Mouse (Mus musculus) kidney, embryonic 15.5 days (tissue): Measurements from ENCODE around the gene Chpf2. TPM values are rescaled to one million over a fixed set of nuclear protein-coding genes. Genes with fewer than 3 reads are reported as not detected.

Experiments used
- ATAC-seq: fragments of 200-750 bp; cut with Nextera tagmentation; replicated peaks from 2 replicates; pipeline ENCODE4 v1.8.0; 2017; ENCODE audit warnings: moderate TSS enrichment; ENCODE audit not compliant: low FRiP score
- H3K27ac ChIP-seq: fragments of 300-500 bp; sonication (generic); 2 replicates; pipeline ENCODE4 v1.5.1; 2015; ENCODE audit warnings: mild to moderate bottlenecking, inconsistent platforms
- H3K27me3 ChIP-seq: fragments of 300-500 bp; sonication (generic); 2 replicates; pipeline ENCODE4 v1.6.1; 2015; ENCODE audit warnings: inconsistent platforms
- H3K36me3 ChIP-seq: fragments of 300-500 bp; sonication (generic); 2 replicates; pipeline ENCODE4 v1.6.1; 2015; ENCODE audit warnings: inconsistent platforms
- H3K4me1 ChIP-seq: fragments of 300-500 bp; sonication (generic); 2 replicates; pipeline ENCODE4 v1.6.1; 2015; ENCODE audit warnings: inconsistent platforms
- H3K4me2 ChIP-seq: fragments of 300-500 bp; sonication (generic); 2 replicates; pipeline ENCODE4 v1.6.1; 2015; ENCODE audit warnings: moderate library complexity, mild to moderate bottlenecking, inconsistent platforms
- H3K4me3 ChIP-seq: fragments of 300-500 bp; sonication (generic); replicated peaks from 2 replicates; pipeline ENCODE4 v1.5.1; 2015; ENCODE audit warnings: mild to moderate bottlenecking, inconsistent platforms
- H3K9ac ChIP-seq: fragments of 300-500 bp; sonication (generic); 2 replicates; pipeline ENCODE4 v1.6.1; 2015; ENCODE audit warnings: mild to moderate bottlenecking, inconsistent platforms
- H3K9me3 ChIP-seq: fragments of 300-500 bp; sonication (generic); replicated peaks from 2 replicates; pipeline ENCODE4 v1.6.1; 2016; ENCODE audit warnings: inconsistent platforms
- WGBS: fragments of 180-500 bp; shearing (Covaris S2); methylation state at CpG from one replicate; pipeline ENCODE4 v1.1.7; 2015; ENCODE audit warnings: mixed read lengths; 5-methylcytosine and 5-hydroxymethylcytosine counted together
- polyA plus RNA-seq: library from polyadenylated mRNA; unstranded; fragments of >200 nt; fragmentation: Nextera tagmentation; extraction: Ambion mirVana; gene quantifications from 2 replicates; pipeline ENCODE4 v1.2.1, GENCODE M21; 2015

Gene Chpf2
- polyA plus RNA-seq, 1 experiment from 2014 or later, result 24.7 TPM

DNA sequence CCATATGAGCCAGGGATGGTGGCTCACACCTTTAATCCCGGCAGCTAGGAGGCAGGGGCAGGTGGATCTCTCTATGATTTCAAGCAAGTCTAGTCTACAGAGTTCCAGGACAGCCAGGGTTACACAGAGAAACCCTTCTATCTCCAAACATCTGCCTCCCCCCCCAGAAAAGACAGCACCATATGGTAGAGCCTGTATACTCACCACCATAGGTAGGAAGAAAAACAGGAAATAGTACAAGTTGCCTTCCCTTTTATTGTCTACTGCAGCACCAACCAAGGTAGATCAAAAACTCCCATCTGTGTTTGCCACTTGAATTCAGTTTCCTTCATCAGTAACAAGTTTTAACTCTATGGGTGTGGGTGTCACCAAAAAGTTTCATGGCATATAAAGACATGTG lies 10.6 kb upstream of the Chpf2 start:
- Histone ChIP-seq H3K4me1 (peaks cover 13% of the 10 kb centered on the region), H3K9me3 (no peaks in the 10 kb centered on the region), H3K9ac (peak overlapping the region; percentile 84), H3K27me3 (no peaks in the 10 kb centered on the region), H3K4me2 (peak overlapping the region; percentile 84), H3K4me3 (peak overlapping the region; percentile 90), H3K27ac (no peak overlapping the region), H3K36me3 (peaks cover 45% of the 10 kb centered on the region)
- no peak for ATAC-seq
- WGBS, result 86% methylated on average over 1 of the region's 1 CpGs

DNA sequence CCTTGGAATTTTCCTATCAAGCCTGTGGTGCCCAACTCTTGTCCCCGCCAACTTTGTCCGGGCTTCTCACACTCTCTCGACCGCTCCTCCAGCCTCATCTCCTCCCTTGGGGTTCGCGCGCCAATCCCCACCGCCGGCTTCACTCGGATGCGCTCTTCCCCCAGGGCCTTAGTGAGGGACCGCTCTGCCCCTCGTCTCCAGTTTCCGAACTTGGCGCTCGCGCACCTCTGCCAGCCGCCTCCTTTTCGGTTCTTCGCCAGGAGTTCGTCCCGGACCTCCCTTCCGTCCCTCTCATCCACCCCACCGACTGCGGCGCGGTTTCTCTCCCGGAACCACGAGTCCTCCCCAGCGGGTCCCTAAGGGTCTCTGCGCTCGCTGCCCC lies 9.7 kb upstream of the Chpf2 start:
- no peaks in the 10 kb centered on the region for H3K27me3 ChIP-seq
- peak overlapping the region; percentile 84 for H3K9ac ChIP-seq
- H3K4me3 ChIP-seq, result peak overlapping the region; percentile 90
- H3K9me3 ChIP-seq, result no peaks in the 10 kb centered on the region
- H3K4me1 ChIP-seq, result peaks cover 13% of the 10 kb centered on the region
- under 1% methylated on average over 32 of the region's 32 CpGs for WGBS
- H3K36me3 ChIP-seq, result peaks cover 36% of the 10 kb centered on the region
- ATAC-seq, result peak; percentile 50
- H3K27ac ChIP-seq, result peak overlapping the region; percentile 90
- H3K4me2 ChIP-seq, result peak overlapping the region; percentile 84

DNA sequence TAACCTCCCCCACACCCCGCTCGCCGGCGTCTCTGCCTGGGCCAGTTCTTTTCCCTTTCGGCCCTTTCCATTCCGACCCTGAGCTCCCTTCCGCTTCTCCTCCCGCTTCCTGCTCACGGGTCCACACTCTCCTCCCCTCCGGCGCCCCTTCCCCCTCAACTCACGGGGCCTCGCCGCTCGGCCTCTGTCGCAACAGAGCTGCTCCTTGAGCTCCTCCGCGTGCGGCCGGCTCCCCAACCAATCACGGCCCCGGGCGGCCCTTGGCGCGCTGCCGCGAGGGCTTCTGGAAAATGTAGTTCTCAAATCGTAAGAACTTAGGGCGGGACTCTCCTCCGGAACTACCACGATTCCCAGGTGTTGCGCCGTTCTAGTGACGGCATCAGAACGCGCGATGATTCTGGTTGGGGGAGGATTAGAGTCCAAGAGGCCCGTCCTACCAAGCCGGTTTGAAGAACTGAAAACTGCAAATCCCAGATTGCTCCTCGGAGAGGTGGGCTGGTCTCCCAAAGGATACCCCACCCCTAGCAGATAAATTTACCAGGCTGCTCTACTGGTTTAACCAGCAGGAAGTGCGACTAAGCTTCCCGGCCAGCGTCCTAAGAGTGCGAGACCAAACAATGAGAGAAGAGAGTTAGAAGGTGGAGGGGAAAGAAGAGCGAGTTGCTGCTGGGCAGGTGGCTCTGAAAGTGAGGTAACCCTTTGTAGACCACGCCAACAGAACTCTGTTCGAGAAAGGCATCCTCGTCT lies 9.2 kb upstream of the Chpf2 start, which contains the start of gene Abcf2:
Gene Abcf2 (minus strand): TSS at position 285 of the 747 bp plus-strand sequence.
- Histone ChIP-seq H3K4me1 (peaks cover 13% of the 10 kb centered on the region), H3K27me3 (no peaks in the 10 kb centered on the region), H3K9ac (peak within 1 kb of the TSS; percentile 84), H3K27ac (peak within 1 kb of the TSS; percentile 90), H3K4me2 (peak within 1 kb of the TSS; percentile 84), H3K4me3 (peak within 1 kb of the TSS; percentile 90), H3K9me3 (no peaks in the 10 kb centered on the region), H3K36me3 (peaks cover 31% of the 10 kb centered on the region)
- under 1% methylated on average over 48 of the region's 48 CpGs for WGBS
- peak; percentile 98 for ATAC-seq

DNA sequence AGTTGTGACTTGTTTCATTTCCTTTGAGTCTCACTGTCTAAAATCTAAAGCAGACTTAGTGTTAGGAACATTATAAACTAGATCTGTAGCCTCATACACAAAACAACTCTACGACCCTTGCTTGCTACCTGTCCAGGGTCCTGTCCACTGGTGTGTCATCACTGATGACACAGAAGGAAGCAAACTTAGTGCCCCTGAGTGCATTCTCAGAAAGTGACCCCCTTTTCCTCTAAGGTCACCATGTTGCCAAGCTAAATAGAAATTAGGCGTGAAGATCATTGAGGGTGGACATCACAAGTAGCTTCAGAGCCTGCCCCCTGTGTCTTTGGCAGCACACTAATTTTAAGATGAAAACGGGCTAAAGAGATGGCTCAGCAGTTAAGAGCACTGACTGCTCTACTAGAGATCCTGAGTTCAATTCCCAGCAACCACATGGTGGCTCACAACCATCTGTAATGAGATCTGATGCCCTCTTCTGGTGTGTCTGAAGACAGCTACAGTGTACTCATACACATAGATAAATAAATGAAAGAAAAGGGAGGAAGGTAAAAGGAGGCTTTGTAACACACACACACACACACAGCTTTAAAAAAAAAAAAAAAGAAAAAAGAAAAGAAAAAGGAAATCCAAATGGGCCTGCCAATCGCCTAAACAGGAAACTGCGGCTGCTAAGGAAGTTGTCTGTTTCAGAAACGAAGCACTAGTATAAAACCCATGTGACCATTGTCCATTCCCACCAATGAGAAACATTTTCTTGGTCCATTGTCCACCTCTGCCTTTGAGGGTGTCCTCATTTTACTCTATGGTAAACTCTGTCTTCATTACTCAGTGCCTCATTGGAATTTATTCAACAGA lies 8.2 kb upstream of the Chpf2 start:
- Histone ChIP-seq H3K4me3 (peak overlapping the region; percentile 90), H3K9me3 (no peaks in the 10 kb centered on the region), H3K4me1 (peaks cover 13% of the 10 kb centered on the region), H3K9ac (peak overlapping the region; percentile 47; the same call in 1 of the 2 replicates), H3K36me3 (peaks cover 21% of the 10 kb centered on the region), H3K27me3 (no peaks in the 10 kb centered on the region), H3K27ac (peak overlapping the region; percentile 90), H3K4me2 (peak overlapping the region; percentile 84)
- ATAC-seq, result no peak
- WGBS, result 57% methylated on average over 6 of the region's 6 CpGs

DNA sequence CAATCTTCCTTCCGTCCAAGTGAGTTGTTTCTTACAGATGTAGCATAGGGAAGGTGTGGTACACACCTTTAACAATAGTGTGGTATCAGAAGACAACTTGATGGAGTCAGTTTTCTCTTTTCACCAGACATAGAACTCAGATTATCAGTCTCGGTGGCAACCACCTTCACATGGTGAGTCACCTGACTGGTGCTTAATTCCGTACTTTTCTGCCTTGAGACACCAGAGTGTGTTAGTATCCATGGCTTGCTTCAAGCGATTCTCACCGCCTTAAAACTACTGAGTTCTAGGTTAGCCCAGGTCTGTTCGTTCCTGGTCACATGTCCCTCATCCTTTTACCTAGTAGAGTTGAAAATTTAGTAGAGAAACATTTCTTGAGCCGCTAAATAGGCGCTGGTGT lies 435 bp upstream of the Chpf2 start:
- Histone ChIP-seq H3K36me3 (peaks cover 26% of the 10 kb centered on the region), H3K4me2 (peak overlapping the region; percentile 72), H3K4me1 (peaks cover 27% of the 10 kb centered on the region), H3K27me3 (no peaks in the 10 kb centered on the region), H3K27ac (no peak overlapping the region), H3K9me3 (no peaks in the 10 kb centered on the region), H3K4me3 (peak overlapping the region; percentile 76), H3K9ac (peak overlapping the region; percentile 73)
- WGBS, result 14% methylated on average over 8 of the region's 8 CpGs
- ATAC-seq, result no peak

DNA sequence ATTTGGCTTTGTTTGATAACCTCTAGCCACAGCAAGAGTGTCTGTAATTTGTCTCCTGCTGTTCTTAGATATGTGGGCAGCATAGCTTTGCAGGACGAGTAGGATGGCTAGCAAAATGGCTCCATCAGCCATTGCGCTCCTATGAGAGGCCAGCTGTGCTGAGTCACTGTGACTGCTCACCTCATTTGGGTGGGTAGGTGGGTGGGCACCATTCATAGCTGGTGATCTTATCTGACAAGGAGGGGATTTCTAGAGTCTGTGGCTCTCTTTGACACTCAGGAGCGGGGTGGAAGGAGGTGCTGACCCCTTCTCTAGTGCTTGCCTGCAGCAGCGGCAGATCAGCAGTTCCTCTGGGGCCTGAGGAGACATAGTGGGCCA lies 648 bp downstream of the Chpf2 start:
- Histone ChIP-seq H3K4me2 (peak overlapping the region; percentile 72), H3K27ac (0 out of 2 replicates have a peak overlapping the region, but pooled peaks have one; percentile 61), H3K27me3 (no peaks in the 10 kb centered on the region), H3K9ac (peak overlapping the region; percentile 73), H3K4me1 (peaks cover 38% of the 10 kb centered on the region), H3K4me3 (peak overlapping the region; percentile 76), H3K9me3 (no peaks in the 10 kb centered on the region), H3K36me3 (peaks cover 37% of the 10 kb centered on the region)
- 21% methylated on average over 4 of the region's 4 CpGs for WGBS
- peak; percentile 37; the same call in 1 of the 2 replicates for ATAC-seq

DNA sequence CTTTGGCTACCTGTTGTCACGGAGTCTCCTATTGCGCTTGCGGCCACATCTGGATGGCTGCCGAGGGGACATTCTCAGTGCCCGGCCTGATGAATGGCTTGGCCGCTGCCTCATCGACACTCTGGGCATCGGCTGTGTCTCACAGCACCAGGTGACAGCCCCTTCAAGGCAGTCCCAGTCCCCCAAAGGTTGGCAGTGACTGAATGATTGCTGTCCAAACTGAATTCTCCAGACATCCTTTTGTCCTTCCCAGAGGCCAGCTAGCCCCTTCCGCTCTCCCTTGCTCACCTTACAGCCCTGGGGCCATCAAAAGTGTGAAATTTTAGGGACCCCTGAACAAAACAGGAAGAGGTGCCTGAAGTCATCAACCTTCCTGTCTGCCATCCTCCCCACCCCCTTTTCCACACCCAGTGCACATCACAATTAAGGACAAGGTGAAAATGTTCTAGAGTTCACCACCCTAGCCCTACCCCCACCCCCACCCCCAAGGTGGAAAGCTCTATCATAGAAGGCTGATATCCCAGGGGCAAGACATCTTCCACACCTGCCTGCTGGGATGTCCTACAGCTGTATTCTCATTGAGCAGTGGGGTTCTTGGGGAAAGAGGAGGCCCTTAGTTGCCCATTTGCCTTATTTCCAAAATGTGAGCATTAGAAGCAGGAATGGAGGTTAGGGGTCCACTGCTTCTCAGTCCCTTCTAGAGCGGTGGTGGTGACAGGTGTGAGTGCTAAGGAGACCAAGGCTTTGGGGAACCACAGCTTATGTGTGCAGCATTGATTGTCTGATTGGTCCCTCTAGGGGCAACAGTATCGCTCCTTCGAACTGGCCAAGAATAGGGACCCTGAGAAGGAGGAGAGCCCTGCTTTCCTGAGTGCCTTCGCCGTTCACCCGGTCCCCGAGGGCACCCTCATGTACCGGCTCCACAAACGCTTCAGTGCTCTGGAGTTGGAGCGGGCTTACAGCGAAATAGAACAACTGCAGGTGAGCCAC lies 3.3 kb downstream of the Chpf2 start:
- no peak for ATAC-seq
- H3K36me3 ChIP-seq, result peaks cover 63% of the 10 kb centered on the region
- WGBS, result 89% methylated on average over 20 of the region's 20 CpGs

DNA sequence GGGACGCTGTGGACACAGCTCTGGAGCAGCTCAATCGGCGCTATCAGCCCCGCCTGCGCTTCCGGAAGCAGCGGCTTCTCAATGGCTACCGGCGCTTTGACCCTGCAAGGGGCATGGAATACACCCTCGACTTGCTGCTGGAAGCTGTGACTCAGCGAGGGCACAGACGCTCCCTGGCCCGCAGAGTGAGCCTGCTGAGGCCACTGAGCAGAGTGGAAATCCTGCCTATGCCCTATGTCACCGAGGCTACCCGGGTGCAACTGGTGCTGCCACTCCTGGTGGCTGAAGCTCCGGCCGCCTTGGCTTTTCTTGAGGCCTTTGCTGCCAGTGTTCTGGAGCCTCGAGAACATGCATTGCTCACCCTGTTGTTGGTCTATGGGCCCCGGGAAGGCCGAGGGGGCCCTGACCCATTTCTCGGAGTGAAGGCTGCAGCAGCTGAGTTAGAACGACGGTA lies 4.8 kb downstream of the Chpf2 start:
- Histone ChIP-seq H3K36me3 (peaks cover 76% of the 10 kb centered on the region), H3K9me3 (no peaks in the 10 kb centered on the region), H3K9ac (0 out of 2 replicates have a peak overlapping the region, but pooled peaks have one; percentile 24), H3K27ac (peak overlapping the region; percentile 75), H3K27me3 (no peaks in the 10 kb centered on the region), H3K4me3 (peak overlapping the region; percentile 17), H3K4me1 (peaks cover 41% of the 10 kb centered on the region), H3K4me2 (peak overlapping the region; percentile 44)
- WGBS, result 20% methylated on average over 23 of the region's 23 CpGs
- ATAC-seq, result no peak

More for the DNA sequence above, 3.3 kb downstream of the Chpf2 start:
- H3K27me3 ChIP-seq, result no peaks in the 10 kb centered on the region
- no peak overlapping the region for H3K27ac ChIP-seq
- no peak overlapping the region for H3K4me2 ChIP-seq
- no peak overlapping the region for H3K4me3 ChIP-seq
- H3K9ac ChIP-seq, result no peak overlapping the region
- peaks cover 43% of the 10 kb centered on the region for H3K4me1 ChIP-seq
- H3K9me3 ChIP-seq, result no peaks in the 10 kb centered on the region

DNA sequence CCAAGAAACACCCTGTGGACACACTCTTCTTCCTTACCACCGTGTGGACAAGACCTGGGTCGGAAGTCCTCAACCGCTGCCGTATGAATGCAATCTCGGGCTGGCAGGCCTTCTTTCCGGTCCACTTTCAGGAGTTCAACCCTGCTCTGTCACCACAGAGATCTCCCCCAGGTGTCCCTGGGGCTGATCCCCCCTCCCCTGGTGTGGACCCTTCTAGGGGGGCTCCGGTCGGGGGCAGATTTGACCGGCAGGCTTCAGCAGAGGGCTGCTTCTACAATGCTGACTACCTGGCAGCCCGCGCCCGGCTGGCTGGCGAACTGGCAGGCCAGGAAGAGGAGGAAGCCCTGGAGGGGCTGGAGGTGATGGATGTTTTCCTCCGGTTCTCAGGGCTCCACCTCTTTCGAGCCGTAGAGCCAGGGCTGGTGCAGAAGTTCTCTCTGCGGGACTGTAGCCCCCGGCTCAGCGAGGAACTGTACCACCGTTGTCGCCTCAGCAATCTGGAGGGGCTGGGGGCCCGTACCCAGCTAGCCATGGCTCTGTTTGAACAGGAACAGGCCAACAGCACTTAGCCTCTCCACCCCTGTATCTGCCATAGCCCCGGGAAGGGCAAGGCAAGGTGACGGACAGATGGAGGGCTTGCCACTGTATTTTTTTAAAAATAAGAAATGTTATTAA lies 5.4 kb downstream of the Chpf2 start:
- WGBS, result 56% methylated on average over 24 of the region's 24 CpGs
- no peaks in the 10 kb centered on the region for H3K9me3 ChIP-seq
- no peak overlapping the region for H3K9ac ChIP-seq
- peak overlapping the region; percentile 75; the same call in 1 of the 2 replicates for H3K27ac ChIP-seq
- peaks cover 47% of the 10 kb centered on the region for H3K4me1 ChIP-seq
- H3K27me3 ChIP-seq, result no peaks in the 10 kb centered on the region
- no peak for ATAC-seq
- peak overlapping the region; percentile 17 for H3K4me3 ChIP-seq
- peaks cover 76% of the 10 kb centered on the region for H3K36me3 ChIP-seq
- H3K4me2 ChIP-seq, result peak overlapping the region; percentile 44

DNA sequence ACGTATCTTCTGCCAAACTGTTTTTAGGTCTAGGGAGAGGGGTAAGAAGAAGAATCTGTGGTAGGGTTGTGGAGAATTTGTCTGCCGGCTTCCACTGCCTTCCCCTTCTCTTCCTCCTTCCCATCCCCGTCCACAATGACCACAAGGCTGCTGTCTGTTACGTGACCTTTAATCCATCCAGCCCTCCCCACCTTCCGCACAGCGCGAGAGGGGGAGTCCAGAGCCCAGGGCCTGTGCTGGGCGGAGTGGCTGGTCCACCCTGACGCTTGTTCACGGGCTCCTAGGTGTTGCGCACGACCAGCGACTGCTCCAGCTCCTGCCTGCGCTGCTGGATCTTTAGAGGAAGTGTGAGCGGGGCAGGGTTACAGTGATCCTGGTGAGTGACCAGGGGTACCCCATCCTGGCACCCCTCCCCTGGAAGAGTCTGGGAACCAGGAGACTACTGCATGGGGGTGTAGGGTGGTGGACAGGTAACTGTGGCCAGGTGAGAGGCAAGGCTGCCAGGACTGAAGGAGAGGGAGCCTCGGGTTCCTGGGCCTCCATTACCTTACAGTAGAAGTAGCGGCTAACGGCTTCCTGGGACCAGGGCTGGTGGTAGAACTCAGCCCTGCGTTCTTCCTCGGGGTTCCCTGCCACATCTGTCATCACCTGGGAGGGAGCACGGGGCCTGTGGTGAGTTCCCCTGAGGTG lies 6.1 kb downstream of the Chpf2 start:
- H3K9ac ChIP-seq, result no peak overlapping the region
- H3K27me3 ChIP-seq, result no peaks in the 10 kb centered on the region
- H3K9me3 ChIP-seq, result no peaks in the 10 kb centered on the region
- WGBS, result 61% methylated on average over 21 of the region's 21 CpGs
- peak overlapping the region; percentile 17; the same call in 1 of the 2 replicates for H3K4me3 ChIP-seq
- ATAC-seq, result no peak
- H3K4me2 ChIP-seq, result peak overlapping the region; percentile 44
- H3K36me3 ChIP-seq, result peaks cover 76% of the 10 kb centered on the region
- H3K4me1 ChIP-seq, result peaks cover 44% of the 10 kb centered on the region
- 0 out of 2 replicates have a peak overlapping the region, but pooled peaks have one; percentile 75 for H3K27ac ChIP-seq
